Mouse (Mus musculus): ENCODE measurements around the gene Col1a1.

- no peak for TF ChIP-seq CTCF (IDR thresholded peaks at IDR 0.05; ENCODE audit: control insufficient read depth, insufficient read depth, low read length)
- no peak for TF ChIP-seq POLR2A (IDR thresholded peaks at IDR 0.05; ENCODE audit: borderline replicate concordance, control insufficient read depth, low read depth, low read length)
Observed at GRCm38 (mm10) chr11:94924977-94925376, 11.0 kb upstream of the Col1a1 start.

All from bone marrow, adult 2 months (tissue).